Comparison of ENCODE assay signal across 9 mouse cellular contexts in the genomic region with DNA sequence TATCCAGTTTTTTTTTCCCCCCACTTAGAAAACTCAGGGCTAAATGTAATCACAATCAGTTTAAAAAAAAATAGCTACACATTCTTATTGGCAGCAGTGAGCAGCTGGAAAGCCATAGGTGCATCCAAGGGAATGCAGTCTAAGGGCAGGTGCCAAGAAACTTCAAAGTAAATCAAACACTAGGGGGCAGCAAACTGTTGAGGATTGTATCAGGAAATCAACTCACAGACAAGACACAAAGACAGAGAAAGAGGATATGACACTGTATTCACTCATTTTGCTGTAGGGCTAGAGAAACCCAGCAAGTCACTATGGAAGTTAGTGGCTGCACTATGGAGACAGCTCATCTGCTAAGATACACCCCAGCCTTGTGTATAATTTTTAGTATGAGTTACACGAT. TPM values are rescaled to one million over a fixed set of nuclear protein-coding genes. Genes with fewer than 3 reads are reported as not detected.
DNase-seq lines count a peak whose midpoint lies in the region; ATAC-seq and TF ChIP-seq lines count a peak whose summit lies in the region.
"Had no signal": no experiment of that assay in that cellular context is flagged by ENCODE, and none has a peak within 500 bp of the region (broad histone marks: within the 10 kb centered on the region; RNA-seq: fewer than 3 reads in every experiment).

No protein-coding gene starts in this region.

- no peaks in the 10 kb centered on the region for H3K9me3 ChIP-seq in intestine, postnatal 0 days (ENCODE audit: control insufficient read depth)
- H3K9me3 ChIP-seq in intestine, embryonic 16.5 days (ENCODE audit: control insufficient read depth, low read length) = no peaks in the 10 kb centered on the region
- H3K9me3 ChIP-seq in hindbrain, embryonic 10.5 days = no peaks in the 10 kb centered on the region
- H3K9me3 ChIP-seq in midbrain, embryonic 14.5 days (ENCODE audit: control insufficient read depth, low read length) = no peaks in the 10 kb centered on the region
- H3K9me3 ChIP-seq: limb, embryonic 15.5 days had no signal

- 34% methylated on average over 1 of the region's 1 CpGs for WGBS in intestine, postnatal 0 days
- WGBS in intestine, embryonic 16.5 days = 38% methylated on average over 1 of the region's 1 CpGs
- WGBS in hindbrain, embryonic 10.5 days = 64% methylated on average over 1 of the region's 1 CpGs
- WGBS in midbrain, embryonic 14.5 days = 62% methylated on average over 1 of the region's 1 CpGs

- no peak overlapping the region for H3K4me2 ChIP-seq in intestine, postnatal 0 days (replicated peaks; ENCODE audit: low read depth)
- H3K4me2 ChIP-seq in intestine, embryonic 16.5 days (ENCODE audit: low read depth, low read length) = no peak overlapping the region
- H3K4me2 ChIP-seq in midbrain, embryonic 14.5 days (ENCODE audit: low read length) = peak overlapping the region; percentile 77
- H3K4me2 ChIP-seq: limb, embryonic 15.5 days had no signal

- no peaks in the 10 kb centered on the region for H3K27me3 ChIP-seq in intestine, postnatal 0 days (replicated peaks; ENCODE audit: control insufficient read depth, insufficient read depth, low read length)
- H3K27me3 ChIP-seq in intestine, embryonic 16.5 days (replicated peaks; ENCODE audit: control insufficient read depth, insufficient read depth, low read length) = no peaks in the 10 kb centered on the region
- no peaks in the 10 kb centered on the region for H3K27me3 ChIP-seq in hindbrain, embryonic 10.5 days (ENCODE audit: insufficient read depth, poor library complexity, severe bottlenecking)
- no peaks in the 10 kb centered on the region for H3K27me3 ChIP-seq in midbrain, embryonic 14.5 days (ENCODE audit: control insufficient read depth, insufficient read depth, low read length)
- no peaks in the 10 kb centered on the region for H3K27me3 ChIP-seq in splenic B cell, adult 2 months (ENCODE audit: control insufficient read depth, insufficient read depth, low read length, poor library complexity, severe bottlenecking)
- H3K27me3 ChIP-seq: limb, embryonic 15.5 days had no signal

- peak; percentile 87 for TF ChIP-seq CTCF in intestine, postnatal 0 days (IDR thresholded peaks at IDR 0.05; ENCODE audit: low read depth)

- no peak for ATAC-seq in intestine, postnatal 0 days
- no peak for ATAC-seq in intestine, embryonic 16.5 days
- no peak for ATAC-seq in midbrain, embryonic 14.5 days (ENCODE audit: low FRiP score, low TSS enrichment)

- H3K36me3 ChIP-seq in intestine, postnatal 0 days (ENCODE audit: control insufficient read depth, insufficient read depth) = no peaks in the 10 kb centered on the region
- no peaks in the 10 kb centered on the region for H3K36me3 ChIP-seq in intestine, embryonic 16.5 days (ENCODE audit: control insufficient read depth, insufficient read depth, low read length)
- no peaks in the 10 kb centered on the region for H3K36me3 ChIP-seq in hindbrain, embryonic 10.5 days
- no peaks in the 10 kb centered on the region for H3K36me3 ChIP-seq in midbrain, embryonic 14.5 days (ENCODE audit: control insufficient read depth, insufficient read depth, low read length)
- no peaks in the 10 kb centered on the region for H3K36me3 ChIP-seq in splenic B cell, adult 2 months (ENCODE audit: control insufficient read depth, insufficient read depth, low read length, poor library complexity, severe bottlenecking)
- H3K36me3 ChIP-seq: limb, embryonic 15.5 days had no signal

- H3K4me1 ChIP-seq in intestine, postnatal 0 days (replicated peaks; ENCODE audit: control insufficient read depth, insufficient read depth, low read length) = no peaks in the 10 kb centered on the region
- H3K4me1 ChIP-seq in intestine, embryonic 16.5 days (ENCODE audit: control insufficient read depth, insufficient read depth, low read length) = peaks cover 5% of the 10 kb centered on the region; the same call in 1 of the 2 replicates
- peaks cover 34% of the 10 kb centered on the region for H3K4me1 ChIP-seq in hindbrain, embryonic 10.5 days (replicated peaks)
- peaks cover 30% of the 10 kb centered on the region for H3K4me1 ChIP-seq in midbrain, embryonic 14.5 days (ENCODE audit: control insufficient read depth, insufficient read depth, low read length)

- no peak overlapping the region for H3K27ac ChIP-seq in intestine, postnatal 0 days (ENCODE audit: low read depth, low read length)
- no peak overlapping the region for H3K27ac ChIP-seq in intestine, embryonic 16.5 days (ENCODE audit: low read length)
- H3K27ac ChIP-seq in hindbrain, embryonic 10.5 days = no peak overlapping the region
- peak overlapping the region; percentile 55 for H3K27ac ChIP-seq in midbrain, embryonic 14.5 days (replicated peaks; ENCODE audit: low read depth, low read length)
- H3K27ac ChIP-seq: limb, embryonic 15.5 days had no signal

- H3K9ac ChIP-seq in intestine, postnatal 0 days (ENCODE audit: low read depth, low read length) = no peak overlapping the region
- H3K9ac ChIP-seq in intestine, embryonic 16.5 days (ENCODE audit: low read depth, low read length) = no peak overlapping the region
- H3K9ac ChIP-seq in midbrain, embryonic 14.5 days (replicated peaks; ENCODE audit: low read length) = no peak overlapping the region
- H3K9ac ChIP-seq: limb, embryonic 15.5 days had no signal

- no peak overlapping the region for H3K4me3 ChIP-seq in intestine, postnatal 0 days (ENCODE audit: low read depth, low read length)
- H3K4me3 ChIP-seq in intestine, embryonic 16.5 days (ENCODE audit: low read length) = no peak overlapping the region
- H3K4me3 ChIP-seq in hindbrain, embryonic 10.5 days = no peak overlapping the region
- H3K4me3 ChIP-seq in midbrain, embryonic 14.5 days (replicated peaks; ENCODE audit: low read depth, low read length) = no peak overlapping the region
- H3K4me3 ChIP-seq: limb, embryonic 15.5 days had no signal

- peak; percentile 76 for DNase-seq in adrenal gland, adult 2 months
- peak; percentile 93 for DNase-seq in embryo, embryonic 10.5 days (ENCODE audit: low spot score)
- peak; percentile 21 for DNase-seq in hindbrain, embryonic 10.5 days (ENCODE audit: low spot score)
- DNase-seq in left cerebral cortex, adult 18-20 months (ENCODE audit: low spot score in 2 of 2) = peak; percentile 58 to 68
- DNase-seq in midbrain, embryonic 14.5 days = peak; percentile 96
- DNase-seq in splenic B cell, adult 2 months (ENCODE audit: low read depth, low spot score) = peak; percentile 91

RNA-seq across cellular contexts. Expression of gene Slc39a10, which starts 42.9 kb away (rescaled TPM):
- polyA plus RNA-seq in intestine, postnatal 0 days (2015; fragmentation: Nextera tagmentation; extraction: Ambion mirVana) = 5.0 and 5.8 TPM in 2 replicates
- 14.5 and 17.2 TPM in 2 replicates for polyA plus RNA-seq in intestine, embryonic 16.5 days (2015; fragmentation: Nextera tagmentation; extraction: Ambion mirVana)
- 10 to 100 TPM; 25.5 to 26.6 TPM for total RNA-seq in adrenal gland, adult 2 months (2021)
- 3.3 and 4.1 TPM in 2 replicates for polyA plus RNA-seq in adrenal gland, adult 2 months (2012; rRNA removed)
- polyA plus RNA-seq in hindbrain, embryonic 10.5 days (2016; fragmentation: Nextera tagmentation; extraction: Ambion mirVana) = 44.6 and 63.8 TPM in 2 replicates
- total RNA-seq in left cerebral cortex, adult 18-20 months (2021) = 100 to 1,000 TPM; 219 to 233 TPM
- 76.8 and 98.0 TPM in 2 replicates for polyA plus RNA-seq in midbrain, embryonic 14.5 days (2014; fragmentation: Nextera tagmentation; extraction: Ambion mirVana)

Comparison
In these comparisons a context has a peak if more than half of its experiments do, and no peak if none do; other contexts are left out.
1. DNase-seq: peak in every context shown above with its lines; median percentile 96 in midbrain, embryonic 14.5 days; 93 in embryo, embryonic 10.5 days; 91 in splenic B cell, adult 2 months; 76 in adrenal gland, adult 2 months; 63 in left cerebral cortex, adult 18-20 months; 21 in hindbrain, embryonic 10.5 days.